Mouse (Mus musculus): ENCODE measurements at regions not wholly inside any gene's neighbourhood (a gene's known extent, or its start where the extent isn't known, plus 50 kb on each side); places are given as distances from the start of the nearest gene placed in this dataset.

DNA sequence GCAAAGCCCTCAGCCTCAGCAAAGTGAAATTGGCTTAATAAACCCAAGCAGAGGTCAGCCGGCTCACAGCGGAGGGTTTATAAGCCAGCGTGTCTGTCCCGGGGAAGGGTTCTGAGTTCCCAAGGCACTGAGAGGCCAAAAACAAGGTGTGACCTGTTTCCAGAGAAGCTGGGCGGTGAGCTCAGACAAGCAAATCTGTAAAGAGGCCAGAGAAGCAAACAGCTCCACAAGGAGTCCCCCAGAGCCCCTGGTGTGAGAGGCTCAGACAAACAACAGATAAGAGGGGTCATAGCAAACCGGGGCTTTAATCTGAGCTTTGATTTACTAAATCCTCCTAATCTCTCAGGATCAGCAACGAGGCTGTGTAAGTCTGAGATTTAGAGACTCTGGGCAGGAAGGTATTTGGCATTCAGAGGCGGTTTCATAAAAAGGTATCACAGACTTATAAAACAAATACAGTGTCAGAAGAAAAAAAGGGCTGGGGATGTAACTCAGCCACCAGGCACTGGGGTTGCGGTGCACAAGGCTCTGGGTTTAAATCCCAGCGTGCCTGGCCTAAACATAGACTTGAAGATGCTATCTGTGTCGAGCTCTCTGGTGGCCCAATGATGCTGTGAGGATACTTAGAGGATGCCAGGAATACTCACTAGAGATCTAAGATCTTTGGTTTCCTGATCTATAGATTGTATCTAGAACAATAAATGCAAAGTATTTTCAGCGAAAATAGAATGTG lies 67.8 kb upstream of the Glrp1 start:
- no peak for DNase-seq
- intact Hi-C loops (cut with DNase I; ENCODE audit: low total_unique reads), result loop anchor here (2.0 kb wide), 1 partner anchor 123 kb away; no protein-coding TSS in a partner anchor

- no peak for DNase-seq
- intact Hi-C loops (cut with DNase I; ENCODE audit: low total_unique reads), result loop anchor here (2.0 kb wide), 1 partner anchor 125 kb away; no protein-coding TSS in a partner anchor
These were observed 66.2 kb upstream of the Glrp1 start for GRCm38 (mm10) chr1:88575917-88576669.

- intact Hi-C loops (cut with DNase I; ENCODE audit: low total_unique reads), result no loop called here
These were observed 65.4 kb upstream of the Glrp1 start for GRCm38 (mm10) chr1:88575291-88575690.

DNA sequence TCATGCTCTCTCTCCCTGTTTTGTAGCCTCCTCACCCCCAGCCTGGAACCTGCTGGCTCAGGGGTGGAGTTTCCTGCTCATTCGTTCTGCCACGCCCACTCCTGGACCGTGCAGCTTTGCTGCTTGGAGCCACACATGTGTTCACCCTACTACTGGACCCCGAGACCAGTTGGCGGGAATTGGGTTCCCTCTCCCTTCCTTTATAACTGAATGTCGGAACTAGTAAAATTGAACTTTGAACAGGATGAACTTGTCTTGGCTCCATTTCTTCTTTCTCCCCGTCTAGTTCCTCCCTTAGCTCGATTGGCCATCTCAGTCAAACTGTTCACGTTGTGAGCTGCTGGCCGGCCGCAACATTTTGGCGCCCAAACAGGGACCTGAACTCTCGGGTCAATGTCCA lies 62.3 kb upstream of the Glrp1 start:
- DNase-seq, result no peak
- intact Hi-C loops (cut with DNase I; ENCODE audit: low total_unique reads), result no loop called here

More at GRCm38 (mm10) chr1:88575291-88575690, 65.4 kb upstream of the Glrp1 start:
- no peak for DNase-seq

- no peak for DNase-seq
- intact Hi-C loops (cut with DNase I; ENCODE audit: low total_unique reads), result no loop called here
These were observed 58.7 kb upstream of the Glrp1 start for GRCm38 (mm10) chr1:88568447-88569053.

DNA sequence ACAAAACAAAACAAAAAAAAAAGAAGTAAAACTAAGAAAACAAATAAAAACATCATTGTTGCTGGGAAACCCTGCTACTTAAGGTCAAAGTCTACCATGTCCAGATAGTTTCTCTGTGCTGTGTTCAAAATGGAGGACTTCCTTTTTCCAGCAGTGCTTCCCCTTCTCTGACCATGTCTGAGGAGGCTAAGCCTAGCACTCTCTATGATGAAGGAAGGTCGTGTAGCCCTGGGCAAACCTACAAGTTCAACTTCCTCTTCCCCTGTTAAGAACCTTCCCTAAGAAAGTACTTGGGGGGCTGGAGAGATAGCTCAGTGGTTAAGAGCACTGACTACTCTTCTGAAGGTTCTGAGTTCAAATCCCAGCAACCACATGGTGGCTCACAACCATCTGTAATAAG lies 57.3 kb upstream of the Glrp1 start:
- intact Hi-C loops (cut with DNase I; ENCODE audit: low total_unique reads), result no loop called here
- DNase-seq, result no peak

- intact Hi-C loops (cut with DNase I; ENCODE audit: low total_unique reads), result no loop called here
- DNase-seq, result no peak
These were observed 56.6 kb upstream of the Glrp1 start for GRCm38 (mm10) chr1:88566426-88566825.

- no peak for DNase-seq
- intact Hi-C loops (cut with DNase I; ENCODE audit: low total_unique reads), result no loop called here
These were observed 55.0 kb upstream of the Glrp1 start for GRCm38 (mm10) chr1:88564825-88565224.

- intact Hi-C loops (cut with DNase I; ENCODE audit: low total_unique reads), result loop anchor here (2.0 kb wide), 1 partner anchor 142 kb away; no protein-coding TSS in a partner anchor
- DNase-seq, result peak; percentile 82
These were observed 52.5 kb upstream of the Glrp1 start for GRCm38 (mm10) chr1:88562361-88562760.

DNA sequence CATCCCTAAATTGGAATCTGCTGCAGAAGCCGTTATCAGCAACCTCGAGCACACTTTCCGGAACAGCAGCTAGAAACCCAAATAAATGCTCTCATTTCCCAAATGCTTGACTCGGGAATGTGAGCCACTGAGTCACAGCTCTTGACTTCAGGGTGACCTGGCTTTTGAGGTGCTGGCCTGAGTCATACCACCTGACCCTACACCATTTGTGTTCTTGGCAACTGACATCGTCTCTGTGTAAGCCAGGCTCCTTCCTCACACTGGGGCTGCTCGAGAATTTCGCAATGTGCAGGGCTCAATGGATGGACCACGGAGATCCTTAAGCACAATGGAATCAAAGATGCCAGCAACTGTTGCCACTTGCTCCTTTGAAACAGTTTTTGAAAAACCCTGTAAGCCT lies 50.9 kb upstream of the Glrp1 start:
- DNase-seq, result no peak
- intact Hi-C loops (cut with DNase I; ENCODE audit: low total_unique reads), result no loop called here

Measured in gastrocnemius, postnatal 14 days (tissue).